Mouse (Mus musculus): ENCODE results near the gene Rpl29. TPM values are rescaled to one million over a fixed set of nuclear protein-coding genes. Genes with fewer than 3 reads are reported as not detected.

Gene Rpl29
- polyA plus RNA-seq, 1 experiment from 2014 or later, result 862 TPM

- Histone ChIP-seq H3K27me3 (ENCODE audit: insufficient read depth, poor library complexity, severe bottlenecking) (peaks cover 35% of the 10 kb centered on the region), H3K4me1 (peaks cover 71% of the 10 kb centered on the region), H3K4me3 (no peak overlapping the region), H3K27ac (no peak overlapping the region), H3K36me3 (peaks cover 70% of the 10 kb centered on the region), H3K9me3 (no peaks in the 10 kb centered on the region)
- 82% methylated on average over 16 of the region's 16 CpGs for WGBS
- no peak for DNase-seq (ENCODE audit: low spot score)
Measured at GRCm38 (mm10) chr9:106461641-106462429, 32.6 kb downstream of the Rpl29 start.

- Histone ChIP-seq H3K4me1 (peaks cover 65% of the 10 kb centered on the region), H3K27ac (no peak overlapping the region), H3K4me3 (no peak overlapping the region), H3K36me3 (peaks cover 66% of the 10 kb centered on the region), H3K27me3 (ENCODE audit: insufficient read depth, poor library complexity, severe bottlenecking) (peaks cover 38% of the 10 kb centered on the region), H3K9me3 (no peaks in the 10 kb centered on the region)
- no peak for DNase-seq (ENCODE audit: low spot score)
- WGBS, result 93% methylated on average over 12 of the region's 12 CpGs
Measured at GRCm38 (mm10) chr9:106462430-106462800, 33.2 kb downstream of the Rpl29 start.

GRCm38 (mm10) chr9:106463122-106464063 is 34.1 kb downstream of the Rpl29 start:
- DNase-seq (ENCODE audit: low spot score), result no peak
- H3K4me3 ChIP-seq, result no peak overlapping the region
- H3K9me3 ChIP-seq, result no peaks in the 10 kb centered on the region
- peaks cover 56% of the 10 kb centered on the region for H3K4me1 ChIP-seq
- H3K27ac ChIP-seq, result no peak overlapping the region
- WGBS, result 85% methylated on average over 21 of the region's 21 CpGs
- peaks cover 38% of the 10 kb centered on the region for H3K27me3 ChIP-seq (ENCODE audit: insufficient read depth, poor library complexity, severe bottlenecking)
- peaks cover 60% of the 10 kb centered on the region for H3K36me3 ChIP-seq

GRCm38 (mm10) chr9:106464751-106465541 is 35.7 kb downstream of the Rpl29 start:
- Histone ChIP-seq H3K27me3 (ENCODE audit: insufficient read depth, poor library complexity, severe bottlenecking) (peaks cover 38% of the 10 kb centered on the region), H3K27ac (peak overlapping the region; percentile 89), H3K9me3 (no peaks in the 10 kb centered on the region), H3K36me3 (peaks cover 48% of the 10 kb centered on the region), H3K4me1 (peaks cover 40% of the 10 kb centered on the region), H3K4me3 (peak overlapping the region; percentile 64)
- DNase-seq (ENCODE audit: low spot score), result no peak
- WGBS, result 2% methylated on average over 99 of the region's 99 CpGs

GRCm38 (mm10) chr9:106465571-106466200 is 36.4 kb downstream of the Rpl29 start, which contains the start of gene Gpr62:
Gpr62 (minus strand) TSS chr9:106465938.
- Histone ChIP-seq H3K36me3 (peaks cover 40% of the 10 kb centered on the region), H3K9me3 (no peaks in the 10 kb centered on the region), H3K27ac (peak within 1 kb of the TSS; percentile 89), H3K4me1 (peaks cover 33% of the 10 kb centered on the region), H3K4me3 (peak within 1 kb of the TSS; percentile 64), H3K27me3 (ENCODE audit: insufficient read depth, poor library complexity, severe bottlenecking) (peaks cover 38% of the 10 kb centered on the region)
- no peak for DNase-seq (ENCODE audit: low spot score)
- 30% methylated on average over 26 of the region's 26 CpGs for WGBS

GRCm38 (mm10) chr9:106466721-106467120 is 37.5 kb downstream of the Rpl29 start:
- peaks cover 35% of the 10 kb centered on the region for H3K4me1 ChIP-seq
- H3K36me3 ChIP-seq, result peaks cover 31% of the 10 kb centered on the region
- 80% methylated on average over 6 of the region's 6 CpGs for WGBS
- H3K27ac ChIP-seq, result no peak overlapping the region
- DNase-seq (ENCODE audit: low spot score), result no peak
- no peak overlapping the region for H3K4me3 ChIP-seq
- H3K27me3 ChIP-seq (ENCODE audit: insufficient read depth, poor library complexity, severe bottlenecking), result peaks cover 42% of the 10 kb centered on the region
- no peaks in the 10 kb centered on the region for H3K9me3 ChIP-seq

- WGBS, result 89% methylated on average over 7 of the region's 7 CpGs
- no peaks in the 10 kb centered on the region for H3K9me3 ChIP-seq
- H3K27ac ChIP-seq, result no peak overlapping the region
- no peak overlapping the region for H3K4me3 ChIP-seq
- DNase-seq (ENCODE audit: low spot score), result no peak
- H3K4me1 ChIP-seq, result peaks cover 45% of the 10 kb centered on the region
- H3K36me3 ChIP-seq, result peaks cover 21% of the 10 kb centered on the region
- H3K27me3 ChIP-seq (ENCODE audit: insufficient read depth, poor library complexity, severe bottlenecking), result peaks cover 42% of the 10 kb centered on the region
Measured at GRCm38 (mm10) chr9:106467746-106468145, 38.5 kb downstream of the Rpl29 start.

GRCm38 (mm10) chr9:106469317-106469716 is 40.1 kb downstream of the Rpl29 start:
- peaks cover 48% of the 10 kb centered on the region for H3K4me1 ChIP-seq
- WGBS, result 73% methylated on average over 6 of the region's 6 CpGs
- H3K27me3 ChIP-seq (ENCODE audit: insufficient read depth, poor library complexity, severe bottlenecking), result peaks cover 34% of the 10 kb centered on the region

GRCm38 (mm10) chr9:106469776-106470175 is 40.5 kb downstream of the Rpl29 start:
- Histone ChIP-seq H3K4me1 (peaks cover 48% of the 10 kb centered on the region), H3K36me3 (0 out of 2 replicates have a peak, but pooled peaks cover 4% of the 10 kb centered on the region), H3K27ac (no peak overlapping the region), H3K4me3 (no peak overlapping the region), H3K27me3 (ENCODE audit: insufficient read depth, poor library complexity, severe bottlenecking) (peaks cover 30% of the 10 kb centered on the region), H3K9me3 (no peaks in the 10 kb centered on the region)
- WGBS, result 60% methylated on average over 9 of the region's 9 CpGs
- DNase-seq (ENCODE audit: low spot score), result no peak

More at GRCm38 (mm10) chr9:106469317-106469716, 40.1 kb downstream of the Rpl29 start:
- Histone ChIP-seq H3K27ac (no peak overlapping the region), H3K36me3 (peaks cover 7% of the 10 kb centered on the region; the same call in 1 of the 2 replicates), H3K4me3 (no peak overlapping the region), H3K9me3 (no peaks in the 10 kb centered on the region)
- no peak for DNase-seq (ENCODE audit: low spot score)

GRCm38 (mm10) chr9:106470991-106471750 is 41.9 kb downstream of the Rpl29 start:
- Histone ChIP-seq H3K4me3 (peak overlapping the region; percentile 44), H3K36me3 (no peaks in the 10 kb centered on the region), H3K9me3 (no peaks in the 10 kb centered on the region), H3K27ac (peak overlapping the region; percentile 76), H3K4me1 (peaks cover 46% of the 10 kb centered on the region), H3K27me3 (ENCODE audit: insufficient read depth, poor library complexity, severe bottlenecking) (peaks cover 17% of the 10 kb centered on the region; the same call in 1 of the 2 replicates)
- WGBS, result 62% methylated on average over 14 of the region's 14 CpGs
- DNase-seq (ENCODE audit: low spot score), result no peak

- WGBS, result 9% methylated on average over 5 of the region's 5 CpGs
- H3K4me3 ChIP-seq, result peak overlapping the region; percentile 44
- H3K27ac ChIP-seq, result peak overlapping the region; percentile 76
- peak; percentile 87 for DNase-seq (ENCODE audit: low spot score)
- no peaks in the 10 kb centered on the region for H3K36me3 ChIP-seq
- no peaks in the 10 kb centered on the region for H3K9me3 ChIP-seq
- peaks cover 14% of the 10 kb centered on the region; the same call in 1 of the 2 replicates for H3K27me3 ChIP-seq (ENCODE audit: insufficient read depth, poor library complexity, severe bottlenecking)
- peaks cover 51% of the 10 kb centered on the region for H3K4me1 ChIP-seq
Measured at GRCm38 (mm10) chr9:106471892-106472291, 42.6 kb downstream of the Rpl29 start.

Measured in heart, embryonic 10.5 days (tissue).